Mouse (Mus musculus) CH12F3 (cell line): ENCODE data around the gene Rnf2.
"Not testable (repeated sequence)": the region's sequence is repeated elsewhere in the genome, so short reads cannot be mapped to it uniquely, and the experiment has no call there.

Experiments
- in situ Hi-C: fragments of 300-500 bp; cut with MboI; formaldehyde crosslinking; loops from 2 replicates; pipeline ENCODE4 v1.14.3; 2020; ENCODE audit warnings: low sequenced_read_pairs

The Rnf2 gene

DNA sequence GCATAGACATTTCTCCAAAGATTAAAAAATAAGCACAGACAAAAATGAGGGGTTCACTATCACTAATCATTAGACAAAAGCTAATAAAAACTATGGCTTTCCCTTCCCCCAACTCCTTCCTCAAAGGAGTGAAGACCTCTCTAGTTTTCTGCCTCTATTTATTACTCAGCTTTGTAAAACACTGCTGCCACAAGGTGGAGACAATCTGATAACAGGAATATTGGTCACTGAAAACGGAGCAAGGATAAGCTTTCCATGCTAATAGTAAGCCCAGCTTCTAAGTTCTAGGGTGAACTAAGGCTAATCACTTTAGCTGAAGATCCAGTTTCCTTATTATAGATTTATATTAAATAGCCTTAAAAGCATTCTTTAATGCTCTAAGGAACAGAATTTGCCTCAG, 8.3 kb downstream of the Rnf2 start:
- in situ Hi-C loops = loop anchor here (10.0 kb wide), 1 partner anchor 212 kb away; no protein-coding TSS in a partner anchor

DNA sequence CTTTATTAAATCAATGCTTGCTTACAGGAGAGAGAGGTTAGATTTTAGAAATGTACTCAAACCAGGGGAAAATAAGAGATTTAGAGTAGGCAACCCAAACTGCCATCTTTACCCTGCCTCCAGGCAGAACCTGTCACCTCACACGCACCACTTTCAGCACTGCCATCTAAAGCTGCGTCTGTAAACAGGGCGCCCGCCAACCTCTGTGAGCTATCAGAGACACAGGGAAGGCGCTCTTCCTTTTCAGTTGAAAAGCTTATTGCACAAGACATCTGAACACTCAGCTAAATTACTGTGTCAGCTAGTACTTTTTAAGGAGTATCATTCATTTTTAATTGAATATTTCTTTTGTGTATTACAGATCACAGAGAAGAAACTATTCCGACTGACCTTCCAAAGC, 10.9 kb downstream of the Rnf2 start:
- in situ Hi-C loops = loop anchor here (10.0 kb wide), 1 partner anchor 215 kb away; no protein-coding TSS in a partner anchor

GRCm38 (mm10) chr1:151484754-151485153, 16.0 kb downstream of the Rnf2 start:
- in situ Hi-C loops = no loop called here

DNA sequence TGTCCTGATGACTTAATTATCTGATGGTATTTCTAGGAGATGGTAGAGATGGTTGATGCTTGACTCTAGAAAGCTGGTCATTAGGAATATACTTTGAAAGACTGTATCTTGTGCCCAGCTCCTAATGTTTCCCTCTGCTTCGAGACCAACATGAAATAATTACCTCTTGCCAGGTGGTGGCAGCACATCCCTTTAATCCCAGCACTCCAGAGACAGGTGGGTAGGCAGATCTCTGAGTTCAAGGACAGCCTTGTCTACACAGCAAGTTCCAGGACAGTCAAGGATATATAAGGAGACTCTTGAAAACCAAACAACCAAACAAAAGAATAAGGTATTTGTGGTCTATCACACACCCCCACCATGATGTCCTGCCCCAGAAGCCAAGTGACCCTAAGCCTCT, 17.2 kb downstream of the Rnf2 start:
- in situ Hi-C loops = no loop called here

- in situ Hi-C loops = no loop called here
Observed at GRCm38 (mm10) chr1:151482497-151482896, 18.3 kb downstream of the Rnf2 start.

GRCm38 (mm10) chr1:151472386-151472785, 28.4 kb downstream of the Rnf2 start:
- in situ Hi-C loops = not testable (repeated sequence)

GRCm38 (mm10) chr1:151471429-151471828, 29.3 kb downstream of the Rnf2 start:
- in situ Hi-C loops = no loop called here

DNA sequence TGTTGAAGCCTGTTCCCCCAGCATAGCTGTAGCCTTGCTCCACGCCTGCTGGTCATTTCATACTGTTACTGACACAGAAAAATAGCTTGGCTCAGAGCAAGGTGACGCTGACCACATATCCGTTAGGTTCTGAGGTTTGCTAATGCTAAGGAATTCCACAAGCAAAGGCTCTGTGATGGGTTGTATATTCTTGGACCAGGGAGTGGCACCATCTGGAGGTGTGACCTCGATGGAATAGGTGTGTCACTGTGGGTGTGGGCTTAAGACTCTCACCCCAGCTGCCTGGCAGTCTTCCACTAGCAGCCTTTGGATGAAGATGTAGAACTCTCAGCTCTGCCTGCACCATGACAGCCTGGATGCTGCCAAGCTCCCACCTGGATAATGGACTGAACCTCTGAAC, 34.2 kb downstream of the Rnf2 start:
- in situ Hi-C loops = no loop called here

DNA sequence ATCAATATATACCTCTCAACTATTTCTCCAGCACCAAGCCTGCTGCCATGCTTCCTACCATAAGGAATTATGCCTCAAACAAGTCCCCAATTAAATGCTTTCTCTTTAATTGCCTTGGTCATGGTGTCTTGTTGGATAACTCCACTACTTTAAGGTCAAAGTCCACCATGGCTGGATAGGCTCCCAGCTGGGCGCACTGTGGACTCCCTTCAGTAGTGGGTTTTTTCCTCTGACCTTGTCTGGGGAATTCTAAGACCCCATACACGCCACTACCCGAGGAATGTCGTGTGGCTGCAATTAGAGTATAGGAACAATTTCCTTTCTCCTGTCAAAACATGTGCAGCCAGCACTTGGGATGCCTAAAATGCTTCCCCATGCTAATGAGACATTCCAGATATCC, 35.8 kb downstream of the Rnf2 start:
- in situ Hi-C loops = no loop called here

- in situ Hi-C loops = no loop called here
Observed at GRCm38 (mm10) chr1:151461265-151461664, 39.5 kb downstream of the Rnf2 start.

DNA sequence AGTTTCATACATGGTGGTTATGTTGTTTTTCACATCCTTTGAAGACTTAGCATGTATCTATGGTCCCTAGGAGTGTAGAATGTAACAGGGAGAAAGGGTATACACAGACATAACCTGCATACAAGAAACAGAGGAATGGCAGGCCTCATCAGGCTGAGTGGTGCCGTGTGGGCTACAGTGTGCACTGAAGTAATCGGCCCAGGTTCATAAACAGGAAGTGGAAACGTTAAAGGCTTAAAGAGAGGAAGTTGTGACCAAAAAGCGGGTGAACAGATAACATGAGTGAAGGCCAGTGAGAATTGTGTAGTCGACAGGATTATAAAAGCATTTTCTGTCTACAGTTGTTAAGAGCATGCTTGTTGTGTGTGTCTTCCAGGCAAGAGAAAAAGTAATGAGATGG, 43.7 kb downstream of the Rnf2 start:
- in situ Hi-C loops = no loop called here

- in situ Hi-C loops = no loop called here
Observed at GRCm38 (mm10) chr1:151451946-151452345, 48.8 kb downstream of the Rnf2 start.

- in situ Hi-C loops = no loop called here
Observed at GRCm38 (mm10) chr1:151450851-151451250, 49.9 kb downstream of the Rnf2 start.

GRCm38 (mm10) chr1:151449866-151450265, 50.9 kb downstream of the Rnf2 start:
- in situ Hi-C loops = no loop called here

- in situ Hi-C loops = no loop called here
Observed at GRCm38 (mm10) chr1:151435431-151435830, 65.3 kb downstream of the Rnf2 start.

DNA sequence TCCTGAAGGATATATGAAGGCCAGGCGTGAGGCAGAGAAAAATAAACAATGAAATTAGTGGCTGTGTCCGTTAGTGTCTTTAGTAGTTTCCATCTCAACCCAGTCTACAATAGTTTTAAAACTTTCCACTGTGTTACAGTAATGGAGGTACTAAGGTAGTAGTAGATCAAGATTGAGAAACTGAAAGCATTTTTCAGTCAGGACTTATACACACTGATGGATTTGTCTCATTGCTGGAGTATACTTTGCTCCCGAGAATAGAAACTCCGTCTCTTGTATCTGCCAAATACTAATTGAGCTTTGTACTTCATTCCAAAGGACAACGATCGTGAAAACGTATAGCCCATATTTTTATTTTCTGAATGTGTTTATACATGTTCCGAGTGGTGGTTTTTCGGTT, 71.4 kb downstream of the Rnf2 start:
- in situ Hi-C loops = no loop called here

- in situ Hi-C loops = no loop called here
Observed at GRCm38 (mm10) chr1:151428263-151429221, 72.2 kb downstream of the Rnf2 start, which contains the start of the genes Swt1 and Trmt1l. TSS of gene Swt1 (minus strand) at chr1:151428455. TSS of gene Trmt1l (plus strand) at chr1:151428542.

GRCm38 (mm10) chr1:151427888-151428262, 72.9 kb downstream of the Rnf2 start:
- in situ Hi-C loops = no loop called here

- in situ Hi-C loops = no loop called here
Observed at GRCm38 (mm10) chr1:151426947-151427600, 73.7 kb downstream of the Rnf2 start.

- in situ Hi-C loops = no loop called here
Observed at GRCm38 (mm10) chr1:151422178-151422577, 78.6 kb downstream of the Rnf2 start.

DNA sequence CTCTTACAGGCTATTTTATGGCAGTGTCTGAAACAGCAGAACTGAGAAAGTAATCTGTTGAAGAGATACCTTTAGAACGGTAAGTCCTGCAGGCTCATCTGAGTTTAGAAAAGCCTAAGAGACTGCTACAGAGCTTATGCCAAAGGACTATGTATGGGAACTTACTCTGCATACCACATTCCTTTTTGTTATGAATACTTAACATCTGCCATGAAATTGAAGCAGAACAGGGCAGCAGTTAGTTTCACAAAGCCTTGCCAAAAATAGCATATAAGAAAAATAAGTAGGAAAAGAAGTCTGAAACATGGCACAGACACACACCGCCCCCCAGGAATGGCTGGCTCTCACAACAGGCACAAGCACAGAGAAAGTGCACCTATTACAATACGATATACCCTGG, 90.9 kb downstream of the Rnf2 start:
- in situ Hi-C loops = no loop called here
